Mouse (Mus musculus): ENCODE measurements around the gene Amdhd2. TPM values are rescaled to one million over a fixed set of nuclear protein-coding genes. Genes with fewer than 3 reads are reported as not detected.

The Amdhd2 gene
- polyA plus RNA-seq (2014; fragmentation: Nextera tagmentation; extraction: Ambion mirVana), result 30.5 and 35.2 TPM in 2 replicates

DNA sequence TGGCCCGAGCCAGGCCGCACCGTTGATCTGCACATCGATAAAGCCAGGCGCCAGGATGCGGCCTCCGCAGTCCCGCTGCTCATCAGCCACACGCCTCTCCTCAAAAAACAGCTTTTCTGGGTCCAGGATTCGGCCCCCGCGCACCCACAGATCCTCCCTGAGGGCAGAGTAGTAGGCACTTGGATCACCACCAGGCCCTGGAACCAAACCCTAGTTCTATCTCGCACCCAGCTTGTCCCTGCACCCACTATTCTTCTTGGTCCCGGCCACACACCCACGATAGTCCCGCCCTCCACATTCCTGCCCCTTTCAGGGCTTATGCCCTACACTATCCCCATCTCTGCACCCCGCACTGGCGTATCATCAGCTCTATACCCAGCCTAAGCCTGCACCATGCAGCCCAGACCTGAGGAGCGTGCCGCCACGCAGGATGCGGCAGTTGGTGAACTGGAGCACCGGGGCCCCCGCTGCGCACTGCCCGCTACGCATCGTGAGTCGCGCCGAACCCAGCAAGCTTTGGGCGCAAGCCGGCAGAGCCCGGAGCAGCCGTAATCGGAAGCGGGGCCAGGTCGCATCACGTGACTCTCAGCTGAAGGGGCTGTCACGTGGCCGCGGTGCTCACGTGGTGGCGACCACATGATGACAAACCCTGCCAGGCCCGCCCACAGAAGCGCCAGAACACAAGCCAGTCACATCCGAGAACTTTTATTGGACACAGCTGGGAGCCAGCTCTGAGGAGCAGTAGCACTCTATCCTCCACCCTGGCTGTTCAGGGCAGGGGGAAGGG is at the start of gene Amdhd2:
Amdhd2 (minus strand) TSS at position 591 of the 787 bp plus-strand sequence.
- Histone ChIP-seq H3K4me2 (peak within 1 kb of the TSS; percentile 99), H3K27me3 (replicated peaks; ENCODE audit: control insufficient read depth, insufficient read depth, low read length) (no peaks in the 10 kb centered on the region), H3K27ac (ENCODE audit: low read depth, low read length) (peak within 1 kb of the TSS; percentile 92), H3K4me3 (ENCODE audit: low read depth, low read length) (peak within 1 kb of the TSS; percentile 74), H3K4me1 (replicated peaks; ENCODE audit: control insufficient read depth, insufficient read depth, low read length) (peaks cover 18% of the 10 kb centered on the region), H3K36me3 (ENCODE audit: control insufficient read depth, insufficient read depth, low read length) (peaks cover 23% of the 10 kb centered on the region; the same call in 1 of the 2 replicates), H3K9ac (ENCODE audit: low read depth, low read length) (peak within 1 kb of the TSS; percentile 85), H3K9me3 (ENCODE audit: control insufficient read depth, low read length) (no peaks in the 10 kb centered on the region)
- WGBS, result under 1% methylated on average over 47 of the region's 47 CpGs
- peak; percentile 98 for DNase-seq (ENCODE audit: low spot score)
- peak; percentile 87 for ATAC-seq (replicated peaks; ENCODE audit: low FRiP score)

DNA sequence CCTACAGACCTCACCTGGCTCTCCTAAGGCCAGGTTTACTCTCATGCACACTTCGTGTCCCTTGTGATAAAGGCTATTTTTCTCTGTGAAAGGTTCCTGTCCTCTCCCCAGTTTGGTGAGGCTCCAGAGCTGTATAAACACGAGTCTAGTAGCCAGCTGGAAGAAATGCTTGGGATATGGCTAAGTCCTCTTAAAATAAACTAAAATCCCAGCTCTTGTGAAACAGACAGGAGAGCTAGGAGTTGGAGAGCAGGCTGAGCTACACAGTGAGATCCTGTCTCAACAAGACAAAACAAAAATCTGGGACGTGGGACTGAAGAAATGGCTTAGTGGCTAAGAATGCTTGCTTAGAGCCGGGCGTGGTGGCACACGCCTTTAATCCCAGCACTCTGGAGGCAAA is 49.6 kb upstream of the Amdhd2 start:
- Histone ChIP-seq H3K4me2 (no peak overlapping the region), H3K4me1 (replicated peaks; ENCODE audit: control insufficient read depth, insufficient read depth, low read length) (peaks cover 41% of the 10 kb centered on the region), H3K27me3 (replicated peaks; ENCODE audit: control insufficient read depth, insufficient read depth, low read length) (peaks cover 14% of the 10 kb centered on the region), H3K36me3 (ENCODE audit: control insufficient read depth, insufficient read depth, low read length) (peaks cover 18% of the 10 kb centered on the region), H3K9me3 (ENCODE audit: control insufficient read depth, low read length) (no peaks in the 10 kb centered on the region), H3K4me3 (ENCODE audit: low read depth, low read length) (no peak overlapping the region), H3K9ac (ENCODE audit: low read depth, low read length) (no peak overlapping the region), H3K27ac (ENCODE audit: low read depth, low read length) (no peak overlapping the region)
- DNase-seq (ENCODE audit: low spot score), result no peak
- ATAC-seq (replicated peaks; ENCODE audit: low FRiP score), result no peak
- 72% methylated on average over 6 of the region's 6 CpGs for WGBS

DNA sequence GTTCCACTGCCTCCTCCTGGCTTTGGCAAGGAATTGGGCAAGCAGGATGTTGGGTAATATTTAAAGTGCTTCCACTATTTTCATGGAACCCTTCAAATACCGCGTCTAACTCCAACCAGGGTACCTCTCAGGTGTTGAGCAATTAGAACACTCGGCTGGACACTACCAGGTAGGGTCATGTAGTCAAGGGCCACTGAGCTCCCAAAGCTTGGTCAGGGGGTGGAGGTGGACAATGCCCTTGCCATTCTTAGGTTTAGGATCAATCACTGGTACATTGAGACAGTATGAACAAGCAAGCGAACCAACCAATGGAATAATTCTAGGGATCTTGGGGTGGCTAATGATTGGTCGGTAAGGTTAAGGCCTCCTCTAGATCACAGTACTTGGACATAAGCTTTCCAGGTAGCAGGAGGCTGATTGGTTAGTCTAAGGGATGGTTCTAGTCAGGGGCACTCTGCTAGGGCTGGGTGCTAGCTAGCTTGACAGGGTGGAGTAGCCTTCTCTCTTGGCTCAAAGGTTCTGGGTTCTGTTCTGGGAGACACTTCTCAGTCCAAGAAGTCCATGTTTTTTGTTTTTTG is 49.0 kb upstream of the Amdhd2 start:
- peak overlapping the region; percentile 91 for H3K4me2 ChIP-seq
- no peaks in the 10 kb centered on the region for H3K9me3 ChIP-seq (ENCODE audit: control insufficient read depth, low read length)
- ATAC-seq (replicated peaks; ENCODE audit: low FRiP score) (no peak), DNase-seq (ENCODE audit: low spot score) (no peak)
- H3K36me3 ChIP-seq (ENCODE audit: control insufficient read depth, insufficient read depth, low read length), result peaks cover 14% of the 10 kb centered on the region
- WGBS, result 31% methylated on average over 5 of the region's 5 CpGs
- peaks cover 20% of the 10 kb centered on the region for H3K27me3 ChIP-seq (replicated peaks; ENCODE audit: control insufficient read depth, insufficient read depth, low read length)
- H3K4me3 ChIP-seq (ENCODE audit: low read depth, low read length), result peak overlapping the region; percentile 54
- H3K4me1 ChIP-seq (replicated peaks; ENCODE audit: control insufficient read depth, insufficient read depth, low read length), result peaks cover 48% of the 10 kb centered on the region
- H3K27ac ChIP-seq (ENCODE audit: low read depth, low read length), result no peak overlapping the region
- H3K9ac ChIP-seq (ENCODE audit: low read depth, low read length), result peak overlapping the region; percentile 53; the same call in 1 of the 2 replicates

GRCm38 (mm10) chr17:24211631-24212440 is 48.3 kb upstream of the Amdhd2 start:
- peak overlapping the region; percentile 54 for H3K4me3 ChIP-seq (ENCODE audit: low read depth, low read length)
- H3K27me3 ChIP-seq (replicated peaks; ENCODE audit: control insufficient read depth, insufficient read depth, low read length), result peaks cover 25% of the 10 kb centered on the region
- peak; percentile 59 for DNase-seq (ENCODE audit: low spot score)
- H3K36me3 ChIP-seq (ENCODE audit: control insufficient read depth, insufficient read depth, low read length), result peaks cover 10% of the 10 kb centered on the region
- H3K4me2 ChIP-seq, result peak overlapping the region; percentile 91
- peak overlapping the region; percentile 22; the same call in 1 of the 2 replicates for H3K27ac ChIP-seq (ENCODE audit: low read depth, low read length)
- WGBS, result 4% methylated on average over 37 of the region's 37 CpGs
- H3K9me3 ChIP-seq (ENCODE audit: control insufficient read depth, low read length), result no peaks in the 10 kb centered on the region
- no peak; the same call in 1 of the 2 replicates for ATAC-seq (replicated peaks; ENCODE audit: low FRiP score)
- peak overlapping the region; percentile 53 for H3K9ac ChIP-seq (ENCODE audit: low read depth, low read length)
- H3K4me1 ChIP-seq (replicated peaks; ENCODE audit: control insufficient read depth, insufficient read depth, low read length), result peaks cover 54% of the 10 kb centered on the region

DNA sequence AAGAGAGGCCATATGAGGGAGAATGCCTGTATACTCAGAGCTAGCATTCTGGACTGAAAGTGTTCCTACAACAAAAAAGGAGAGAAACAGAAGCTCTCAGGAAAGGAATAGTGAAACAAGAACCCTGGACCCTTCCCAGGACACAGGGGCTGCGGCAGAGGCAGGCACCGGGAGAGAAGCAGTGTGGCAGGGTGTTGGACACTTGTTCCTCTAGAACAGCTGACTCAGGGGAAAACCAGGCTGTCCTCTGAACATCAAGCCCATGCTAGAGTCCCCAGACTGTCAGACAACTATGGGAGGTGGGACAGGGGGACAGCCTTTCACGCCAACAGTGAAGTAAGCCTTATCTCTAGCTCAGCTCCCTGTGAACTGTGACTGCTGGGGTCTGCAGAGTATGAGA is 47.0 kb upstream of the Amdhd2 start:
- H3K4me2 ChIP-seq, result no peak overlapping the region; the same call in none of the 2 replicates
- no peak overlapping the region for H3K4me3 ChIP-seq (ENCODE audit: low read depth, low read length)
- ATAC-seq (replicated peaks; ENCODE audit: low FRiP score) (no peak), DNase-seq (ENCODE audit: low spot score) (no peak)
- H3K9ac ChIP-seq (ENCODE audit: low read depth, low read length), result no peak overlapping the region
- H3K27ac ChIP-seq (ENCODE audit: low read depth, low read length), result no peak overlapping the region
- H3K27me3 ChIP-seq (replicated peaks; ENCODE audit: control insufficient read depth, insufficient read depth, low read length), result peaks cover 25% of the 10 kb centered on the region
- peaks cover 4% of the 10 kb centered on the region for H3K36me3 ChIP-seq (ENCODE audit: control insufficient read depth, insufficient read depth, low read length)
- WGBS, result 65% methylated on average over 3 of the region's 3 CpGs
- H3K4me1 ChIP-seq (replicated peaks; ENCODE audit: control insufficient read depth, insufficient read depth, low read length), result peaks cover 67% of the 10 kb centered on the region
- no peaks in the 10 kb centered on the region for H3K9me3 ChIP-seq (ENCODE audit: control insufficient read depth, low read length)

- Histone ChIP-seq H3K27ac (ENCODE audit: low read depth, low read length) (peak overlapping the region; percentile 97), H3K4me1 (replicated peaks; ENCODE audit: control insufficient read depth, insufficient read depth, low read length) (peaks cover 69% of the 10 kb centered on the region), H3K27me3 (replicated peaks; ENCODE audit: control insufficient read depth, insufficient read depth, low read length) (peaks cover 25% of the 10 kb centered on the region), H3K4me3 (ENCODE audit: low read depth, low read length) (peak overlapping the region; percentile 72), H3K36me3 (ENCODE audit: control insufficient read depth, insufficient read depth, low read length) (no peaks in the 10 kb centered on the region), H3K4me2 (peak overlapping the region; percentile 100), H3K9me3 (ENCODE audit: control insufficient read depth, low read length) (no peaks in the 10 kb centered on the region), H3K9ac (ENCODE audit: low read depth, low read length) (peak overlapping the region; percentile 80)
- DNase-seq (ENCODE audit: low spot score), result no peak
- WGBS, result 57% methylated on average over 3 of the region's 3 CpGs
- no peak for ATAC-seq (replicated peaks; ENCODE audit: low FRiP score)
These were observed 46.3 kb upstream of the Amdhd2 start for GRCm38 (mm10) chr17:24209916-24210240.

GRCm38 (mm10) chr17:24209043-24209915 is 45.7 kb upstream of the Amdhd2 start, which contains the start of gene Ntn3:
TSS of gene Ntn3 (minus strand) at chr17:24209531.
- Histone ChIP-seq H3K9ac (ENCODE audit: low read depth, low read length) (peak within 1 kb of the TSS; percentile 80), H3K9me3 (ENCODE audit: control insufficient read depth, low read length) (no peaks in the 10 kb centered on the region), H3K27me3 (replicated peaks; ENCODE audit: control insufficient read depth, insufficient read depth, low read length) (peaks cover 25% of the 10 kb centered on the region), H3K4me3 (ENCODE audit: low read depth, low read length) (peak within 1 kb of the TSS; percentile 72), H3K27ac (ENCODE audit: low read depth, low read length) (peak within 1 kb of the TSS; percentile 97), H3K4me2 (peak within 1 kb of the TSS; percentile 100), H3K4me1 (replicated peaks; ENCODE audit: control insufficient read depth, insufficient read depth, low read length) (peaks cover 74% of the 10 kb centered on the region), H3K36me3 (ENCODE audit: control insufficient read depth, insufficient read depth, low read length) (no peaks in the 10 kb centered on the region)
- DNase-seq (ENCODE audit: low spot score), result peak; percentile 84
- ATAC-seq (replicated peaks; ENCODE audit: low FRiP score), result peak; percentile 85
- 2% methylated on average over 42 of the region's 43 CpGs for WGBS

DNA sequence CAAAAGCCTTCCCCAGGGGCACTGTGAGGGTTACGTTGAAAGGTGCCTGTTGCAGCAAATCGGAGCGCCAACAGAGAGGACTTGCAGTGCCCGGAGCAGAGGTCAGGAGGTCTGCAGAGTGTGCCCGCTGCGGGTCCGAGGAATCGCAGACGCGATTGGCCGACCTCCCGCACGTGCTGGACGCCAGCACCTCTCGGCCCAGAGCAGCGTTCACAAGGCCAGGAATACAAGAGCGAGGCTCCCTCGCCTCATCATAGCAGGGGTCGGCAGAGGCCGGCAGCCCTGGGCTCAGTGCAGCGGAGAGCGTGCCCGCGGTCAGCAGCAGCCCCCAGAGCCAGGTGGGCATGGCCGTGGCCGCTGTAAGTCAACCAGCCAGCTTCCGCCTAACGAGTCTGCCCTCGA is 45.1 kb upstream of the Amdhd2 start:
- DNase-seq (ENCODE audit: low spot score), result no peak
- Histone ChIP-seq H3K4me2 (peak overlapping the region; percentile 100), H3K4me3 (ENCODE audit: low read depth, low read length) (peak overlapping the region; percentile 72), H3K27ac (ENCODE audit: low read depth, low read length) (peak overlapping the region; percentile 97), H3K9ac (ENCODE audit: low read depth, low read length) (peak overlapping the region; percentile 80), H3K4me1 (replicated peaks; ENCODE audit: control insufficient read depth, insufficient read depth, low read length) (peaks cover 81% of the 10 kb centered on the region), H3K27me3 (replicated peaks; ENCODE audit: control insufficient read depth, insufficient read depth, low read length) (peaks cover 25% of the 10 kb centered on the region), H3K36me3 (ENCODE audit: control insufficient read depth, insufficient read depth, low read length) (no peaks in the 10 kb centered on the region), H3K9me3 (ENCODE audit: control insufficient read depth, low read length) (no peaks in the 10 kb centered on the region)
- 5% methylated on average over 29 of the region's 29 CpGs for WGBS
- no peak for ATAC-seq (replicated peaks; ENCODE audit: low FRiP score)
